Mouse (Mus musculus) CD4-positive helper T cell, adult 2 months (primary cell): ENCODE data around the gene Tti1.

ENCODE experiments used
- DNase-seq: peaks from one replicate; pipeline ENCODE4 v3.0.0-alpha.2; 2012; ENCODE audit warnings: low read depth, missing footprints, low spot score

Tti1 gene

GRCm38 (mm10) chr2:158039662-158040061 lies 11.4 kb upstream of the Tti1 start:
- DNase-seq = no peak

DNA sequence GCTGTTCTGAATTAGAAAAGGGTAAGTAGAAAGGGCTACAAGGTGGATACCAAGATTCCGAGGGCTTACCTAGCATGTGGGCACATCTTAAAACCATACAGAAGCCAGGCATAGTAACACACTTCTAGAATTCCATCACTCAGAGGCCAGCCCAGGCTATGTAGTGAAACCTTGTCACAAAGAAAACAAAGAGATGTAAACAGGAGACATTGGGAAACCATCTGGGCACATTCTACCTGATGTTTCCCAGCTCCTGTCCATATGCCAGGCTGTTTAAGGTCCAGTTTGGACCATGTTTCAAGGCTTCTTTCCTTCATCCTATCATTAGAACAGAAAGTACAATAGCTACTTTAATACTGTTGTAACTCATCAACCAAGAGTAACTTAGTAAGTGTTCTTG lies 9.3 kb upstream of the Tti1 start:
- no peak for DNase-seq

DNA sequence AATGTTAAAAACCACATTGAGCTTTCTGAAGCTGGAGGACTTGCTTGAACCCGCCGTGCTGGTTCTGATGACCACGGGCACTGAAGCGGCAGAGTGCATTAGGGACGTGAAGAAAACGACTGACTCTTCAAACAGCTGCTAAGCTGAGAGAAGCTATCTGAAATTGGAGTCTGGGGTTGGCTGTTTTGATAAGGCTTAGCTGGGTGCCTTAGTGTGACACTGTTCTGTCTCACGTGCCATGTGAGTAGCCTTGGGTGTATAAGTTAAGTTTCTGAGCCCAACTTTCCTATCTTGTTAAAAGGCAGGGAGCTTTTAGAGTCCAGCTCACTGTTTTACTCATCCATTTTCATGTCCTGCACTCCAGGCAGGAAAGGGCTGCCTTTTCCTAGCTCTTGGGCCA lies 8.7 kb upstream of the Tti1 start:
- no peak for DNase-seq

DNA sequence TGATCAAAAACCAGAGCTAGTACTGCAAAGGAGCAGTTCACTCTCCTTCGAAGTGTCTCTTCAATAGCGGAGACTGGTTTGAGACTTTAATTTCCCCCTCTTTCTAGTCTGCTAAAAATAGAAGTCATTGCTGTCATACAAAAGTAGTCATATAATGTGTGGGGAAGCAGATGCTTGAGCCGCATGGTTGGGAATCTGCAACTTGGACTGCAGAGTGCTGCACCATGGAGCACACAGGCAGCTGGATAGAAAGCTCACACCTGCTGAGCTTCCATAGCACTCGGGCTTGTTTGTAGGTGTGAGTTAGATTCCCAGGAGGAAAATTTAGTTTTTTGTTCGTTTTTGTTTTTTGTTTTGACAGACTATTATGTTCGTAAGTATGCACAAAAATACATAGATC lies 8.2 kb upstream of the Tti1 start:
- no peak for DNase-seq

DNA sequence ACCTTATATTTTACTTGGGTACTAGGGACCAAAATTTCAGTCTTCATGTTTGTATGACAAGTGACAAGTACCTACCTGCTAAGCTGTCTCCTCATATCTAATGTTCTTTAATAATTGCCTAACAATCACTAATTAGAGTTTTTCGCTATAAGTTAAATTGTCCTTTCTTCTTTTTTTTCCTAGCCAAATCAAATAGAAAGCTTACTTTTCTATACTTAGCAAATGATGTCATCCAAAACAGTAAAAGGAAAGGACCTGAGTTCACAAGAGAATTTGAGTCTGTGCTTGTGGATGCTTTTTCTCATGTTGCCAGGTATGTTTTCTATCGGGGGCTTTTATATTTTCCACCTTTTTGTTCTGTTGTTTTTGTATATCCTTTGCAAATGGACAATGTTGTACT lies 7.6 kb upstream of the Tti1 start:
- no peak for DNase-seq

GRCm38 (mm10) chr2:158030007-158030406 lies 1.8 kb upstream of the Tti1 start:
- DNase-seq = no peak

GRCm38 (mm10) chr2:158027855-158028353 lies 329 bp downstream of the Tti1 start:
- no peak for DNase-seq

DNA sequence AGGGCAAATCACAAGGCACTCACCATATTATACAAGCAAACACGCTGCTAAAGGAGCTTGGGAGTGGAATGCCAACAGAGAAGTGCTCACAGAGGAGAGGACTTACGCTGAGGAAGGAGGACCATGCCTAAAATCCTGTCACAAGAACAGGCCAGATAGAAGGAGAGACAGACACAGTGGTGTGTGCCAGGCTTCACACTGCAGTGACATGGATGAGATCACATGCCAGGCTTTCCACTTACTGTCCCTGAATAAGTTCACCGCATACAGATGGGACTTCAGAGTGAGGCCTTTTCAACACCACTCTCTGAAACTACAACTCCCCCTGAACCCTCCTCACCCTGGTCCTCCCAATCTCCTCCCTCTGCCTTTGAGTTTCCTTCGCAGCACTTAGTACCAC lies 10.9 kb downstream of the Tti1 start:
- DNase-seq = no peak

DNA sequence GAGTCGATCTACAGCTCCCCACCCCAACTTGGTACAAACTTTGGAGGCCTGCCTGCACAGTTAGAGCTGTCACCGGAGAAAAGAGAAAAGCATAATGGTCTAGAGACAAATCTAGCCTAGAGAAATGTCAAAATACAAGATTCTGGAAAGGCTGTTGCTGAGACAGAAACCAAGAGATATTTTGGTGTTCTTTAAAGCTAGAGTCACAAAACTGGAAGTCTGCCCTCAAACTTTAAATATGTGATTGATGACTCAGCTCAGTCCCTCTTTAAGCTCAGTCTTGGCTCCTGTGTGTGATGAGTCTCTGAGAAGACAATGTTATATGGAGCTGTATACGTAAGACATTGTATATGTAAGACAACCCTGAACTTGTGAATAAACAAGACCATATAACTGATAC lies 15.6 kb downstream of the Tti1 start:
- no peak for DNase-seq

- no peak for DNase-seq
These were observed 18.9 kb downstream of the Tti1 start for GRCm38 (mm10) chr2:158009373-158009772.

- DNase-seq = no peak
These were observed 22.6 kb downstream of the Tti1 start for GRCm38 (mm10) chr2:158005641-158006040.

DNA sequence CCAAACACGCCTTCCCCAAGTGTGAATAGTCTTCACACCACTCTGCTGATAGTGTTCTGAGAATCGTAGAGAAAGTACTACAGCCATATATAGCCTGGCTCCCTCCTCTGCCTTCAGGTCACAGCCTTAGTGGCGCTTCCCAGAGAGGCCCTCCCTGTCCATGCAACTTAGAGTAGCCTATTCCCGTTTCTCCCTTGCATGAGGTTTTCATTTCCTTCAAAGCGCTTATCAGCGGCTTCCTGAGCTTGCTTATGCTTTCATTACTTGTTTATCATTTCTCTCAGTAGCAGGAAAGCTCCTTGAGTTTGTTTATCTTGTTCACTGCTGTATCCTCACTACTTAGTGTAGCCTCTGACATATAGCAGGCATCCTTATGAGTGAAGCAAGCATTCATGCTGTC lies 23.6 kb downstream of the Tti1 start:
- DNase-seq = no peak

GRCm38 (mm10) chr2:157998817-157999216 lies 29.4 kb downstream of the Tti1 start:
- DNase-seq = no peak

DNA sequence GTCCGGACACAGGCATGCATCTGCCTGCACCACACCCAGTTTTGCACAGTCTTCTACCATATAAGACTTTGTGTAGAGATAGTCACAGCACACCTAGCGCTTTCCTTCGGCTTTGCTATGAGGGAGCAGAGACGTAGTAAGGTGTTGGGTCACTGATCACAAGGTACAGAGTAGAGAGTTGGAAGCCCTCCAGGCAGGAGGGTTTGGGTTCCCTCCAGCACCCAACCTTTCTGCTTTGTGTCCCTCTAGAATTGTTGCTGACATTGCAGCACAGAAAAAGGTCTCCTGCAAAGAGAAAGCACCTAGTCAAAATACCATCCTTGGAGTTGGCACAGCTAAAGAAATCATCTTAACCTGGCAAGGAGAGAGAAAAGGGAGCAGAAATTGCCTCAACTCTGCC lies 35.7 kb downstream of the Tti1 start:
- no peak for DNase-seq

DNA sequence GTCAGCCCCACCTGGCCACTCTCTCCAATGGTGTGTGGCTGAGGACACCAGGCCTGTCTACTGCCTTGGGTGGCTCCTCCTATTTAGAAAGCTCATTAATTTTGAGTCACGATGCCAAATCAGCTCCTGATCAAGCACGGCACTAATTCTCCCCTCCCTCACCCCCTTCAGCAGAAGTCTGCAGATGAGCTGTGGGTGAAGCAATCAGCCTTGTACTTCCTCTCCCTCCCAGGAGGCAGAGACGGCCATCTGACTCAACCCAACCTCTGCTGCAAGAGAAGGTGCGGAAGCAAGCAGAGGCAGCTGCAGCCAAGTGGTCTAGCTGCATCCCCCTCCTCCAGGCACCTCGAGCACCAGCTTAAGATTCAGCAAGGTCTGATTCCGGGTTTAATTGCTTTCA lies 37.2 kb downstream of the Tti1 start:
- no peak for DNase-seq

- DNase-seq = peak; percentile 21
These were observed 38.3 kb downstream of the Tti1 start for GRCm38 (mm10) chr2:157989946-157990345.

DNA sequence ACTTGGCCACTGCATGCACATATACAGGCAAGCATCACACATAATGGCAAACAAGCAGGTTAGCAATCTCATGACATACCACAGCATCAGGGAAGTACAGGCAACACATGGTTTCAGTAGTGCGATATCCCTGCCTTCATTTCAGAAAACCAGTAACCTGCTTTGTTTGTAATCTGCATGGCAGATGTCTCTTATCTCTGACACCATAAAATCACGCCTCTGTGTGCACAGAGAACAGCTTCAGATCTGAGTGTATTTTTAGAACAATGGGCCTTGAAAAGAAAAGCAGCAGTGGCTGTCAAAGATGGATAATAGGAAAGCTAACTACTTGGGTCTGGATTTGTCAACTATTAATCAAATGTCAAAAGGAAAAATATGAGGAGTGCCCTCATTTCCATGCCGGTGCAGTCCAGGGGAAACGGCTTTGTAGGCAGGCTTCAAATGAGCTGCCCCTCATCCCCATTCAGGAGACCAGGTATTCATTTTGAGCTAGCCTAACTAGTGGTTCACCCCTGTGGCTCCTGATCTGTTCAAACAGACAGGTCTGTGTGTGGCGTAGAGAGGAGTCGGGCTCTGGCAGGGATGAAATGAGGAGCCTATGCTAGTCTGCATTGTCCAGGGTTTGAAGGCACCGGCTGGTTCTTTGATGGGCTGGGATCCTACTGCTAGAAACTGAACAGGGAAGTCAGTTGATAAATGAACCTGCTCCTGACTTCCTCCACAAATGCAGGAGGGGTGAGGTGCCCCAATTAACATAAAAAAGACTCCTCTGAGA lies 39.6 kb downstream of the Tti1 start:
- no peak for DNase-seq

- no peak for DNase-seq
These were observed 42.0 kb downstream of the Tti1 start for GRCm38 (mm10) chr2:157986235-157986634.

DNA sequence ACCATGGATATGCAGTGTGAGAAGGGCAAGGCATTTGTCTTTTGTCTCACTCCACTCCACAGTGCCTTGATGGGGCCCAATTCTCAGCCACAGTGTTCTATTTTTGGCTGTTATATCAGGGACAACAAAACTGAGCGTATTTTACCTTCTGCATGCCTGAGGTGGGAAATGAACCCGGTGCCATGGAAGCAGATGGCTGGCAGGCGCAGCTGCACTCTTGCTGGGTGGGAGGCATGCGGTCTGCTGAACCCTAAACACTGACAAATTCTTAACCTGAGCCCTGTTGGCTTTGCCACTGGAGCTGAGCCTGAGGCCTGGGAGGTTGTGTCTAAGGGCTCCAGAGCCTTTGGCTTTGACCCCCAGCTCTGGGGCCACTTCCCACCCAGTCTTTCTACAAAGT lies 42.6 kb downstream of the Tti1 start:
- DNase-seq = no peak

DNA sequence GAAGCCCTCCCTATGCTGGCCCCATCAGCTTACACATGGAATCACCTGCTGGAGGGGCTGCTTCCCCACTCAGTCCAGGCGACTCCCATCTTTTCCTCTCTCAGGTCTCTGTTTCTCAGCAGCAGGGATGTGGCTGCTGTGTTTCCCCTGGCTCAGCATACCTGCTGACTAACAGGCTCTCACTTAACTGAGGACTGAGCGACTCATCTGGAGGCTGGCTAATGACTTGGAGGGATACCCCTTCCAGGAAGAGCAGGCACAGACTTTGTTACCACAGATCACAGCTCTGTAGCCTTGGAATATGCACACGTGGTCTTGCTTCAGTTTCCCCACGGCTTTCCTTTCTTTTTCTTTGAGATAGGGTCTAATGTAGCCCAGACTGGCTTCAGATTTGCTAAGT lies 45.0 kb downstream of the Tti1 start:
- no peak for DNase-seq

DNA sequence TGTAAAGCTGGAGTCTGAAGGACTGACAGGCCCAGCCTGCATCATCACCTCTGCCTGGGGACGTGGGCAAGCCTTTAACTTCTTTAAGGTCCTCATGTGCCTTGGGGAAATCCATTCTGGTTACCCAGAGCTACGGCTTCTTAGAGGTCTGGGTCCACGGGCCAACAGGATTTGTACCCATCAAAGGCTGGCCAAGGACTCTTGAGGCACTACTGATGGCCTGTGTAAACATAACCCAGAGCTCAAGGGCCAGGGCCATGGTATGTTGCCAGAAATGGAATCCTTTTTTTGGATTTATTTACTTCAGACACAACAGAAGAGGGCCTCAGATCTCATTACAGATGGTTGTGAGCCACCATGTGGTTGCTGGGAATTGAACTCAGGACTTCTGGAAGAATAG lies 45.5 kb downstream of the Tti1 start:
- no peak for DNase-seq

GRCm38 (mm10) chr2:157979241-157979640 lies 49.0 kb downstream of the Tti1 start:
- DNase-seq = no peak

- DNase-seq = no peak
These were observed 52.6 kb downstream of the Tti1 start for GRCm38 (mm10) chr2:157975595-157975994.
